Mouse (Mus musculus): Measurements from ENCODE around the gene Tomm5. TPM values are rescaled to one million over a fixed set of nuclear protein-coding genes. Genes with fewer than 3 reads are reported as not detected.

Tomm5 gene
- 367 and 411 TPM in 2 replicates for polyA plus RNA-seq (2015; fragmentation: Nextera tagmentation; extraction: Ambion mirVana)

DNA sequence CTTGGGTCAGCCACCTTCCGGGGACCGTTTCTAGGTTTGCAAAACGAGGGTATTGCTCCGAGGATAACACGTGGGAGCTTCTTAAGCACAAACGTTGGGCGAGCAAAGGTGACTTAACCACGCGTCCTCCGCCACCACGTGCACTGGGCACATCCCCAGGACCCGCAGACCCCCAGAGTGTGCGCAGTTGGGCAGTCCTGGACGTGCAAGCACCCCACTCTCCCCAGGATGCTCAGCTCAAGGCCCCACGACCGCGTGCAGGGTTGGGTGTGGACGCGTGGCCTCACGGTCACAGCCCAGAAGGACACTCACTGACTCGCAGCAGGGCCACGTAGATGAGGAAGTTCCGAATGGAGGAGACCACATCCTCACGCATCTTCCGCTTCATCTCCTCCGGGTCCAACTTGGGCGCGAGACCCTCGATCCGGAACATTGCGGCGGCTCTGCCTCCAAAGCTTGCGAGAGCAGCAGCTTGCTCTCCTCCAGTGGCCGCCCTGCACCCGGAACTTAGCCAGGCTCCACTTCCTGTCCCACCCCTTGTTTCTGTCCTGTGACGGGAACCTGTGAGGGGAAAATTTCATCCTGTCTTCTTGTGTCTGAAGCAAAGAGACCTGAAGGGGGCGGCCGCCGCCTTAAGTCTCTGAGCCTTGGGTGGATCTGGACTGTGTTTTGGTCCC lies at the start of gene Tomm5:
Gene Tomm5, minus strand, starts transcription at position 514 of the 677 bp plus-strand sequence.
- peak within 1 kb of the TSS; percentile 77 for H3K4me2 ChIP-seq (ENCODE audit: low read depth, low read length)
- peaks cover 13% of the 10 kb centered on the region for H3K4me1 ChIP-seq (ENCODE audit: control insufficient read depth, insufficient read depth, low read length)
- ATAC-seq, result peak; percentile 98
- peak within 1 kb of the TSS; percentile 96 for H3K4me3 ChIP-seq (ENCODE audit: low read length)
- peak within 1 kb of the TSS; percentile 98 for H3K9ac ChIP-seq (ENCODE audit: low read depth, low read length)
- H3K9me3 ChIP-seq (ENCODE audit: control insufficient read depth, low read length), result no peaks in the 10 kb centered on the region
- no peaks in the 10 kb centered on the region for H3K27me3 ChIP-seq (replicated peaks; ENCODE audit: control insufficient read depth, insufficient read depth, low read length)
- H3K27ac ChIP-seq (ENCODE audit: low read length), result peak within 1 kb of the TSS; percentile 78
- WGBS, result under 1% methylated on average over 39 of the region's 39 CpGs
- H3K36me3 ChIP-seq (ENCODE audit: control insufficient read depth, insufficient read depth, low read length), result peaks cover 3% of the 10 kb centered on the region; the same call in 1 of the 2 replicates

DNA sequence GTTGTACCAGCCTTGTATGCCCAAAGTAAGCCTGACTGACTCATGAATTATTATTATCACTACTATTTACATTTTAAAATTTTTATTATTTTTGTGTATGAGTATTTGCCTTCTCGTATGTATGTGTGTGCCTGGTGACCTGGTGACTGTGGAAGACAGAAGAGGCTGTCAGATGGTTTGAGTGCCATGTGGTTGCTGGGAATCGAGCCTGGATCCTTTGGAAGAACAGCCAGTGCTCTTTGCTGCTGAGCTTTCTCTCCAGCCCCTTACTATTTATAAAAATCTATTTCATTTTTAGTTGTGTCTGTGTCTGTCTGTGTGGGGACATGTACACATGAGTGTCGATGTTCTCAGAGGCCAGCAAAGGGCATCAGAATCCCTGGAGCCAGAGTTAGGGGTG lies 48.5 kb upstream of the Tomm5 start:
- Histone ChIP-seq H3K4me2 (ENCODE audit: low read depth, low read length) (no peak overlapping the region), H3K4me3 (ENCODE audit: low read length) (no peak overlapping the region), H3K4me1 (ENCODE audit: control insufficient read depth, insufficient read depth, low read length) (no peaks in the 10 kb centered on the region), H3K9ac (ENCODE audit: low read depth, low read length) (no peak overlapping the region), H3K27ac (ENCODE audit: low read length) (no peak overlapping the region), H3K36me3 (ENCODE audit: control insufficient read depth, insufficient read depth, low read length) (no peaks in the 10 kb centered on the region), H3K27me3 (replicated peaks; ENCODE audit: control insufficient read depth, insufficient read depth, low read length) (no peaks in the 10 kb centered on the region), H3K9me3 (ENCODE audit: control insufficient read depth, low read length) (no peaks in the 10 kb centered on the region)
- WGBS, result 71% methylated on average over 3 of the region's 3 CpGs
- no peak for ATAC-seq

DNA sequence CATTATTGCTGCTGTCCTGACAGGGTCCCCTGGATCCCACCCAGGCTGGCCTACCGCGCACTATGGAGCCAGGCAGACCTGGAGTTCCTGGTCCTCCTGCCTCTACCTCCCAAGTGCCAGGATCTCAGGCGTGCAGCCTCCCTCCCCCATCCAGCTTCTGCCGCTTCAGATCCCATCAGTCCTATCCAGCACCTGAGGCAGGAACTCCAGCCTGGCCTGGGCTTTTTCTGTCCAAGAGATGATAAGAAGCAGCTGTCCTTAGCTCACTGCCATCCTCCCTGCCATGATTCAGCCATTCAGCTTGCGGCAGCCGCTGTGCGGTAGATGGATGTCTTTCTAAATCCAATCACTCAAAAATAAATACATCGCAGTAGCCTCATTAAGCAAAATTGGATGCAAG lies 35.1 kb upstream of the Tomm5 start:
- no peaks in the 10 kb centered on the region for H3K9me3 ChIP-seq (ENCODE audit: control insufficient read depth, low read length)
- 49% methylated on average over 8 of the region's 8 CpGs for WGBS
- H3K27me3 ChIP-seq (replicated peaks; ENCODE audit: control insufficient read depth, insufficient read depth, low read length), result no peaks in the 10 kb centered on the region
- H3K4me3 ChIP-seq (ENCODE audit: low read length), result no peak overlapping the region
- no peak overlapping the region for H3K4me2 ChIP-seq (ENCODE audit: low read depth, low read length)
- ATAC-seq, result no peak
- no peaks in the 10 kb centered on the region for H3K36me3 ChIP-seq (ENCODE audit: control insufficient read depth, insufficient read depth, low read length)
- no peaks in the 10 kb centered on the region for H3K4me1 ChIP-seq (ENCODE audit: control insufficient read depth, insufficient read depth, low read length)
- H3K27ac ChIP-seq (ENCODE audit: low read length), result no peak overlapping the region
- H3K9ac ChIP-seq (ENCODE audit: low read depth, low read length), result no peak overlapping the region

DNA sequence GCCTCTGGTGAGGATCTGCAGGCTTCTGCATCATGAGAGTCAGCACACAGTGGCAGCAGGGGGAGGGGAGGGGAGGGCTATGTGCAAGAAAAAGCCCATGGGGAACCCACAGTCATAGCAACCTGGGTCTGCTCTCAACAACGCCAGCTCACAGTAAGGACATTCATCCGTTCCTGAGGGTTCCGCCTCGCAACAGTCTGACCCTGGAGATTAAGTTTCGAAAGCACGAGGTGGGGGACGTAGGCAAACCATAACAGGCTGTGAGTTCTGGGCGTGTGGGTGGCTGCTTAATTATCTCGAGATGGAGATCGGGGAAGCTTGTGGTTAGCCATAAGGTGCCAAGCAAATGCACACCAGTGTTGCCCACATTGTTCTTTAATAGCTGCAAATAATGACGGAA lies 34.5 kb upstream of the Tomm5 start:
- WGBS, result 52% methylated on average over 11 of the region's 11 CpGs
- no peak for ATAC-seq

DNA sequence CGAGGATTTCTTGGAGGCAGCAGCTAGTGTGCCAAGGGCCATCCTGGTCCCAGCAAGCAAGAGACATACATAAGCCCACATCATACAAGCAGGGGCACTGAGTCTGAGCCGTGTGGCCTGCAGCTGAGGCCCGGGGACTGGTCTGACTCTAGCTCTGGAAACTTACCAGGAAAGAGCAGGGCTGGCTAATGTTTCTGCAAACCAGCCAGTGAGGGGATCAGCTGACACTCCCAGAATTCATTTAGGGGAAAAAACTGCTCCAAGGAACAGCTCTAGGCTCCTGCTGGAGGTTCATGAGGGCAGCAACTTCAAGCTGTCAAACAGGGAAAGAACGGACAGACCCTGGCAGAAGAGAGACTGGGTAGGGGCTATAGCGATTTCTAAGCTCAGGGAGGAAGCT lies 33.9 kb upstream of the Tomm5 start:
- 66% methylated on average over 5 of the region's 5 CpGs for WGBS
- ATAC-seq, result no peak
- H3K27ac ChIP-seq (ENCODE audit: low read length), result no peak overlapping the region
- H3K9ac ChIP-seq (ENCODE audit: low read depth, low read length), result no peak overlapping the region
- no peak overlapping the region for H3K4me2 ChIP-seq (ENCODE audit: low read depth, low read length)
- no peaks in the 10 kb centered on the region for H3K27me3 ChIP-seq (replicated peaks; ENCODE audit: control insufficient read depth, insufficient read depth, low read length)
- H3K36me3 ChIP-seq (ENCODE audit: control insufficient read depth, insufficient read depth, low read length), result no peaks in the 10 kb centered on the region
- H3K9me3 ChIP-seq (ENCODE audit: control insufficient read depth, low read length), result no peaks in the 10 kb centered on the region
- no peak overlapping the region for H3K4me3 ChIP-seq (ENCODE audit: low read length)
- H3K4me1 ChIP-seq (ENCODE audit: control insufficient read depth, insufficient read depth, low read length), result no peaks in the 10 kb centered on the region

More for the DNA sequence above, 34.5 kb upstream of the Tomm5 start:
- no peak overlapping the region for H3K4me3 ChIP-seq (ENCODE audit: low read length)
- no peaks in the 10 kb centered on the region for H3K9me3 ChIP-seq (ENCODE audit: control insufficient read depth, low read length)
- no peak overlapping the region for H3K27ac ChIP-seq (ENCODE audit: low read length)
- H3K9ac ChIP-seq (ENCODE audit: low read depth, low read length), result no peak overlapping the region
- no peaks in the 10 kb centered on the region for H3K4me1 ChIP-seq (ENCODE audit: control insufficient read depth, insufficient read depth, low read length)
- no peaks in the 10 kb centered on the region for H3K27me3 ChIP-seq (replicated peaks; ENCODE audit: control insufficient read depth, insufficient read depth, low read length)
- H3K36me3 ChIP-seq (ENCODE audit: control insufficient read depth, insufficient read depth, low read length), result no peaks in the 10 kb centered on the region
- no peak overlapping the region for H3K4me2 ChIP-seq (ENCODE audit: low read depth, low read length)

DNA sequence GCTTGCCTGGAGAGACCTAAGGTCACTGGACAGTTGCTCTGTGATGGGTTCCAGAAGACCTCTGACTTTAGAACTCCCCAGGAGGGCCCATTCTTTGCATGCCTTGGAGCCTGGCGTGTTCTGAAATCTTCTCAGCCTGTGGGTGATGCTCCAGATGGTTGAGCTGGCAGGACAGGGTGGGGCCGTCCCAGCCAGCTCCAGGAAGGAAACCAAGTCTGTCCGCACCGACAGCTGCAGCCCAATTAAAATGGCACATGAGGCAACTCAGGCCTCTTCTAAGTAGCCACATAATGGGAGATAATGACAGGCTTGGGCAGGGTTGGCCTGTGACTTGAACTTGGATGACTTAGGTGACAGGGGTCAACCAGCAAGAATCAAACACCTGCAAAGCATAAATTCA lies 29.7 kb upstream of the Tomm5 start:
- WGBS, result 48% methylated on average over 4 of the region's 4 CpGs
- no peaks in the 10 kb centered on the region for H3K9me3 ChIP-seq (ENCODE audit: control insufficient read depth, low read length)
- H3K4me1 ChIP-seq (ENCODE audit: control insufficient read depth, insufficient read depth, low read length), result no peaks in the 10 kb centered on the region
- H3K4me3 ChIP-seq (ENCODE audit: low read length), result no peak overlapping the region
- no peak overlapping the region for H3K4me2 ChIP-seq (ENCODE audit: low read depth, low read length)
- no peaks in the 10 kb centered on the region for H3K27me3 ChIP-seq (replicated peaks; ENCODE audit: control insufficient read depth, insufficient read depth, low read length)
- ATAC-seq, result no peak
- H3K9ac ChIP-seq (ENCODE audit: low read depth, low read length), result no peak overlapping the region
- H3K36me3 ChIP-seq (ENCODE audit: control insufficient read depth, insufficient read depth, low read length), result no peaks in the 10 kb centered on the region
- no peak overlapping the region for H3K27ac ChIP-seq (ENCODE audit: low read length)

DNA sequence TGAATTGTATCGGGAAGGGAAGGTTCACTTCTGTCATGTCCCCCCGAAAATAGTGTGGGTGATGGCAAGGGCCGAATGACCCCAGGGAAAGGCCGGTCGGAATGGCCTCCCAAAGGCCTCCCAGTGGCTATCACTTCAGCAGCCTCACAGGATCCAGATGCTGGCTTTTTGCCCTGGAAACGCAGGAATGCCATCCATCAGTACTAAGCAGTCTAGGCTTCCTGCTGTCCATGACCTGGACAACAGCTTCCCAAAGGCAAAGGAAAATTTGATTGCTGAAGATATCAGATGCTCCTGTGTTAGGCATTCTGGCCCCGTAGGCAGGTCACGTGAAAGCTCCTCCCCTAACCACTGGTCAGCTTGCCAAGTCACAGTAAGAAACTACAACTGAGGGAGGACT lies 26.6 kb upstream of the Tomm5 start:
- Histone ChIP-seq H3K36me3 (ENCODE audit: control insufficient read depth, insufficient read depth, low read length) (no peaks in the 10 kb centered on the region), H3K4me2 (ENCODE audit: low read depth, low read length) (no peak overlapping the region), H3K27ac (ENCODE audit: low read length) (no peak overlapping the region), H3K27me3 (replicated peaks; ENCODE audit: control insufficient read depth, insufficient read depth, low read length) (no peaks in the 10 kb centered on the region), H3K4me3 (ENCODE audit: low read length) (no peak overlapping the region), H3K9me3 (ENCODE audit: control insufficient read depth, low read length) (no peaks in the 10 kb centered on the region), H3K4me1 (ENCODE audit: control insufficient read depth, insufficient read depth, low read length) (no peaks in the 10 kb centered on the region), H3K9ac (ENCODE audit: low read depth, low read length) (no peak overlapping the region)
- WGBS, result 62% methylated on average over 8 of the region's 8 CpGs
- ATAC-seq, result no peak

DNA sequence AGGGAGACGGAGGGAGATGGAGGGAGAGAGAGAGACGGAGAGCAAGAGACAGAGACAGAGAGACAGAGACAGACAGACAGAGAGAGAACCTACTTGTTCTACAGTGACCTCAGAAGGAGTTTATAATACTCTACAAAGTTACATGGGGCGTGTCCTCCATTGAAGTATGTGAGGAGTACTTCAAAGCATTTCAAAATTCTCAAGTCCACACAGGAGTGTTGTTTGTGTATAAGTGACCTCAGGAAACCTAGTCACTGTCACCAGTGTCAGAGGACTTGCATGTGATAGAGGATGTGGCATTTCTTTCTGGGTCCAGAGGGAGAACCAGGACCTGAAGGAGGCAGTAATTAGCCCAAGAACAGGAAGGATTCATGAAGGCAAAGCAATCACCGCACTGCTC lies 23.1 kb upstream of the Tomm5 start:
- Histone ChIP-seq H3K27me3 (replicated peaks; ENCODE audit: control insufficient read depth, insufficient read depth, low read length) (no peaks in the 10 kb centered on the region), H3K9me3 (ENCODE audit: control insufficient read depth, low read length) (no peaks in the 10 kb centered on the region), H3K4me3 (ENCODE audit: low read length) (no peak overlapping the region), H3K36me3 (ENCODE audit: control insufficient read depth, insufficient read depth, low read length) (no peaks in the 10 kb centered on the region), H3K27ac (ENCODE audit: low read length) (no peak overlapping the region), H3K4me2 (ENCODE audit: low read depth, low read length) (no peak overlapping the region), H3K4me1 (ENCODE audit: control insufficient read depth, insufficient read depth, low read length) (no peaks in the 10 kb centered on the region), H3K9ac (ENCODE audit: low read depth, low read length) (no peak overlapping the region)
- WGBS, result 78% methylated on average over 4 of the region's 4 CpGs
- no peak for ATAC-seq

DNA sequence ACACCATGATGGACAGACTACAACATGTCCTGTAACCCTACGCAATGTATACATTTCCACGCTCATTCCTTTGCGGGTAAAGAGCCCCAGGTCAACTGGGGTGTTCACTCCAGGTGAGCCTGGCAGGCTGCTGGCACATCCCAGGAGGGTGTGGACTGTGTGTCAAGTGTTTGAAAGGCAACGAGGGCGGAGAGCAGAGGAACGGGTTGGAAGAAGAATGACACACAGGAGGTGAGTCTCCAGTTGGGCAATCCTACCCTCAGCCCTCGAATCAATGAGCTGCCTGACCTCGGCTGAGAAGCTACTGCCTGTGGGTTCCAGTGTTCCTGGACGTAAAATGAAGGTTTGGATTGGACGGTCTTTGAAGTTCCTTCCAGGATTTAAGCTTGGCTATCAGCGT lies 13.4 kb upstream of the Tomm5 start:
- Histone ChIP-seq H3K27me3 (replicated peaks; ENCODE audit: control insufficient read depth, insufficient read depth, low read length) (no peaks in the 10 kb centered on the region), H3K9me3 (ENCODE audit: control insufficient read depth, low read length) (no peaks in the 10 kb centered on the region), H3K9ac (ENCODE audit: low read depth, low read length) (no peak overlapping the region), H3K27ac (ENCODE audit: low read length) (no peak overlapping the region), H3K4me2 (ENCODE audit: low read depth, low read length) (no peak overlapping the region), H3K4me1 (ENCODE audit: control insufficient read depth, insufficient read depth, low read length) (no peaks in the 10 kb centered on the region), H3K36me3 (ENCODE audit: control insufficient read depth, insufficient read depth, low read length) (no peaks in the 10 kb centered on the region), H3K4me3 (ENCODE audit: low read length) (no peak overlapping the region)
- ATAC-seq, result no peak
- WGBS, result 79% methylated on average over 11 of the region's 11 CpGs
